Mouse (Mus musculus) lung, embryonic 15.5 days (tissue): Measurements from ENCODE around the gene Rapgef2. TPM values are rescaled to one million over a fixed set of nuclear protein-coding genes. Genes with fewer than 3 reads are reported as not detected.

Experiments
- ATAC-seq: fragments of 200-750 bp; cut with Nextera tagmentation; 2 replicates; pipeline ENCODE4 v1.8.0; 2017; ENCODE audit warnings: moderate number of reproducible peaks, borderline replicate concordance; ENCODE audit not compliant: low FRiP score, low TSS enrichment; ENCODE audit errors: extremely low read depth
- H3K27ac ChIP-seq: fragments of 300-500 bp; sonication (generic); 2 replicates; pipeline ENCODE4 v1.5.1; 2015; ENCODE audit warnings: moderate library complexity, mild to moderate bottlenecking, inconsistent platforms
- H3K27me3 ChIP-seq: fragments of 300-500 bp; sonication (generic); 2 replicates; pipeline ENCODE4 v1.6.1; 2015; ENCODE audit warnings: inconsistent platforms
- H3K36me3 ChIP-seq: fragments of 300-500 bp; sonication (generic); 2 replicates; pipeline ENCODE4 v1.6.1; 2015; ENCODE audit warnings: inconsistent platforms
- H3K4me1 ChIP-seq: fragments of 300-500 bp; sonication (generic); 2 replicates; pipeline ENCODE4 v1.6.1; 2015; ENCODE audit warnings: inconsistent platforms
- H3K4me2 ChIP-seq: fragments of 300-500 bp; sonication (generic); 2 replicates; pipeline ENCODE4 v1.6.1; 2015; ENCODE audit warnings: inconsistent platforms, mild to moderate bottlenecking, moderate library complexity
- H3K4me3 ChIP-seq: fragments of 300-500 bp; sonication (generic); 2 replicates; pipeline ENCODE4 v1.5.1; 2015; ENCODE audit warnings: mild to moderate bottlenecking, inconsistent platforms
- H3K9ac ChIP-seq: fragments of 300-500 bp; sonication (generic); 2 replicates; pipeline ENCODE4 v1.6.1; 2015; ENCODE audit warnings: inconsistent platforms
- H3K9me3 ChIP-seq: fragments of 300-500 bp; sonication (generic); 2 replicates; pipeline ENCODE4 v1.6.1; 2016; ENCODE audit warnings: inconsistent platforms
- WGBS: fragments of 180-500 bp; shearing (Covaris S2); methylation state at CpG from one replicate; pipeline ENCODE4 v1.1.7; 2015; 5-methylcytosine and 5-hydroxymethylcytosine counted together
- polyA plus RNA-seq: library from polyadenylated mRNA; unstranded; fragments of >200 nt; fragmentation: Nextera tagmentation; extraction: Ambion mirVana; gene quantifications from 2 replicates; pipeline ENCODE4 v1.2.1, GENCODE M21; 2015

The Rapgef2 gene
- polyA plus RNA-seq, 1 experiment from 2014 or later = 6.2 TPM

DNA sequence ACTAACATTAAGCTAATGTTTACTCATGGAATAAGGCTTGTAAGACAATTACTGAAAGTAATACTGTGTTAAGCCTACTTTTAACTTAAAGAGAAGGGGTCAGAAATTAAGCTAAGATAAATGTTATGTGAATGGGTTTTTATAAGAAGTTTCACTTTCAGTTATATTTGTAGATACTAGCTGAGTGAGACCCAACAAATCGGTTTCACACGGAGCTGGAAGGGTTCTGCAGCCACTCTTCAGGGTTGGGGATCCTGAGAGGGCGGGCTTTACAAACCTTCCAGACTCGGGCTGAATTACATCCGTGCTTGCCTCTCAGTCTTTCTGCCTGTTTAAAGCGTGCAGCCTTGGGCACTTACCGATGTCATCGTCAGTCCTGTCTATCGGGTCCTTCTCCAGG, 182.7 kb downstream of the Rapgef2 start:
- ATAC-seq = no peak
- 89% methylated on average over 9 of the region's 9 CpGs for WGBS
- no peak overlapping the region for H3K4me3 ChIP-seq
- 0 out of 2 replicates have a peak, but pooled peaks cover 3% of the 10 kb centered on the region for H3K4me1 ChIP-seq
- no peak overlapping the region for H3K9ac ChIP-seq
- H3K4me2 ChIP-seq = no peak overlapping the region
- H3K27me3 ChIP-seq = no peaks in the 10 kb centered on the region
- H3K36me3 ChIP-seq = peaks cover 9% of the 10 kb centered on the region
- H3K27ac ChIP-seq = no peak overlapping the region
- no peaks in the 10 kb centered on the region for H3K9me3 ChIP-seq

GRCm38 (mm10) chr3:79101737-79102136, 184.6 kb downstream of the Rapgef2 start:
- Histone ChIP-seq H3K27me3 (no peaks in the 10 kb centered on the region), H3K27ac (no peak overlapping the region), H3K36me3 (peaks cover 9% of the 10 kb centered on the region), H3K4me2 (no peak overlapping the region), H3K9me3 (no peaks in the 10 kb centered on the region), H3K4me1 (0 out of 2 replicates have a peak, but pooled peaks cover 3% of the 10 kb centered on the region), H3K4me3 (no peak overlapping the region), H3K9ac (no peak overlapping the region)
- WGBS = 60% methylated on average over 6 of the region's 6 CpGs
- ATAC-seq = no peak

DNA sequence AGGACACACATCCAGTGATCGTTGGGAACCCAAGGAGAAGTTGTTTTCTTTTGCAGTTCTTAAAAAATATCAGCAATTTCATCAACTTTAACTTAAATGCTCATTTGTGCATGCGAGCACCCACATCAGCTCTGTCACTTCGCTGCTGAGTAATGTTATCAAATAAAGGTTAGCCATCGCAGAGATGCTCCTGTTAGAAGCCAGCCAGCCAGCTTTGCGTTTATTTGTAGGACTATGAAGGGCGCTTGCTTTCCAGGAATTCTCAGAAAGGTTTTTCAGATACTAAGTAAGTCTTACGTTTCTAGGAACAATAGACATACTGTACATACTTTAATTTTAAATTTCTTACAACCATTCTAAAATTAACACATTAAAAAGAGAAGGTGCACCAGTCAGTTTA, 185.5 kb downstream of the Rapgef2 start:
- ATAC-seq = no peak
- 81% methylated on average over 7 of the region's 7 CpGs for WGBS
- no peaks in the 10 kb centered on the region for H3K27me3 ChIP-seq
- no peak overlapping the region for H3K9ac ChIP-seq
- H3K36me3 ChIP-seq = peaks cover 6% of the 10 kb centered on the region
- no peak overlapping the region for H3K4me2 ChIP-seq
- H3K4me3 ChIP-seq = no peak overlapping the region
- H3K9me3 ChIP-seq = no peaks in the 10 kb centered on the region
- H3K4me1 ChIP-seq = 0 out of 2 replicates have a peak, but pooled peaks cover 3% of the 10 kb centered on the region
- no peak overlapping the region for H3K27ac ChIP-seq

GRCm38 (mm10) chr3:79089091-79089490, 197.2 kb downstream of the Rapgef2 start:
- Histone ChIP-seq H3K4me2 (no peak overlapping the region), H3K27me3 (no peaks in the 10 kb centered on the region), H3K4me1 (no peaks in the 10 kb centered on the region), H3K27ac (no peak overlapping the region), H3K9me3 (no peaks in the 10 kb centered on the region), H3K9ac (no peak overlapping the region), H3K36me3 (peaks cover 50% of the 10 kb centered on the region), H3K4me3 (no peak overlapping the region)
- no peak for ATAC-seq
- WGBS = 78% methylated on average over 7 of the region's 7 CpGs

GRCm38 (mm10) chr3:79088461-79088860, 197.9 kb downstream of the Rapgef2 start:
- Histone ChIP-seq H3K9me3 (no peaks in the 10 kb centered on the region), H3K4me1 (no peaks in the 10 kb centered on the region), H3K4me3 (no peak overlapping the region), H3K27me3 (no peaks in the 10 kb centered on the region), H3K36me3 (peaks cover 52% of the 10 kb centered on the region), H3K27ac (no peak overlapping the region), H3K4me2 (no peak overlapping the region), H3K9ac (no peak overlapping the region)
- ATAC-seq = no peak
- WGBS = 83% methylated on average over 5 of the region's 5 CpGs

GRCm38 (mm10) chr3:79086282-79086681, 200.0 kb downstream of the Rapgef2 start:
- ATAC-seq = no peak
- WGBS = 68% methylated on average over 4 of the region's 4 CpGs

GRCm38 (mm10) chr3:79083881-79084280, 202.4 kb downstream of the Rapgef2 start:
- no peak for ATAC-seq
- Histone ChIP-seq H3K27ac (no peak overlapping the region), H3K27me3 (no peaks in the 10 kb centered on the region), H3K4me3 (no peak overlapping the region), H3K4me2 (no peak overlapping the region), H3K4me1 (no peaks in the 10 kb centered on the region), H3K36me3 (peaks cover 68% of the 10 kb centered on the region), H3K9me3 (no peaks in the 10 kb centered on the region), H3K9ac (no peak overlapping the region)
- 92% methylated on average over 3 of the region's 3 CpGs for WGBS

More at GRCm38 (mm10) chr3:79086282-79086681, 200.0 kb downstream of the Rapgef2 start:
- Histone ChIP-seq H3K9ac (no peak overlapping the region), H3K27me3 (no peaks in the 10 kb centered on the region), H3K27ac (no peak overlapping the region), H3K36me3 (peaks cover 56% of the 10 kb centered on the region), H3K9me3 (no peaks in the 10 kb centered on the region), H3K4me2 (no peak overlapping the region), H3K4me3 (no peak overlapping the region), H3K4me1 (no peaks in the 10 kb centered on the region)

DNA sequence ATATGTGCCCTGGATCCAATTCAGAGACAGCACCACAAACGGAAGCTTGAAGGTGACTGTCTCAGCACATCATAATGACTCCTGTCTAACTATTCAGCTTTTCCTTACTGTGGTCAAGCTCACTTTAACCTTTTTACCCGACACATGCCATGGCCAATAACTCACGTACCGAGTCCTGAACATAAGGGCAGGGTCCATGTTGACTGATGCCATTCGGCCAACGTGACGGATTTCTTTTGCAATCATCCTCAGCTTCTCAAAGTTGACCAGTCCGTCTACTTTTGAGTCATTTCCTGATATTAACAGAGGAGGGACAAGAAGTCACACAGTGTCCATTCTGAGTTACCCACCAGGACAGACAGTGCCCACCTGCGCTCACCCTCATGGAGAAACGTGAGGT, 203.3 kb downstream of the Rapgef2 start:
- H3K4me1 ChIP-seq = no peaks in the 10 kb centered on the region
- H3K4me2 ChIP-seq = no peak overlapping the region
- H3K36me3 ChIP-seq = peaks cover 69% of the 10 kb centered on the region
- H3K9me3 ChIP-seq = no peaks in the 10 kb centered on the region
- no peak for ATAC-seq
- H3K27ac ChIP-seq = no peak overlapping the region
- no peak overlapping the region for H3K9ac ChIP-seq
- 89% methylated on average over 10 of the region's 10 CpGs for WGBS
- no peaks in the 10 kb centered on the region for H3K27me3 ChIP-seq
- no peak overlapping the region for H3K4me3 ChIP-seq

- no peaks in the 10 kb centered on the region for H3K27me3 ChIP-seq
- no peak overlapping the region for H3K4me3 ChIP-seq
- no peak overlapping the region for H3K4me2 ChIP-seq
- H3K9me3 ChIP-seq = no peaks in the 10 kb centered on the region
- H3K36me3 ChIP-seq = peaks cover 47% of the 10 kb centered on the region
- ATAC-seq = no peak
- H3K9ac ChIP-seq = no peak overlapping the region
- H3K27ac ChIP-seq = no peak overlapping the region
- 86% methylated on average over 3 of the region's 3 CpGs for WGBS
- no peaks in the 10 kb centered on the region for H3K4me1 ChIP-seq
These were observed 207.2 kb downstream of the Rapgef2 start for GRCm38 (mm10) chr3:79079076-79079475.

DNA sequence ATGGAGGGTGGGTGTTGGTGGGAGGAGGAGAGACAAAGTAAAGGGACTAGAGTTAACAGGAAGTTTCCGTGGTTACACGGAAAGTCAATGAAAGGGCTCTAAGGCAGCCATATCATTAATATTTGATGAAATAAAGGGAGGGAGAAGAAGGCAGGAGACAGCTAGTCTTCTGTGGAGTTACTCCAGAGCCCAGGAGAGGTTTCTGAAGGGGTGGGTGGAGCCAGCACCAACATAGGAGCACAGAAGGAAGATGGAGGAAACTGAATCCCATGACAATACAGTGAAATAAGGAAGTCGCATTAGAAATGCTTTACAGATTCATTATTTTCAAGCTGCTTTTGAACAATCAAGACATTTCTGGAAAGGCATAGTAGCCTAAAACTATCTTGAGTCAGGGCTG, 211.3 kb downstream of the Rapgef2 start:
- ATAC-seq = no peak
- WGBS = 89% methylated on average over 3 of the region's 3 CpGs
- Histone ChIP-seq H3K36me3 (peaks cover 18% of the 10 kb centered on the region), H3K4me3 (no peak overlapping the region), H3K9me3 (no peaks in the 10 kb centered on the region), H3K9ac (no peak overlapping the region), H3K27me3 (no peaks in the 10 kb centered on the region), H3K4me1 (no peaks in the 10 kb centered on the region), H3K27ac (no peak overlapping the region), H3K4me2 (no peak overlapping the region)

DNA sequence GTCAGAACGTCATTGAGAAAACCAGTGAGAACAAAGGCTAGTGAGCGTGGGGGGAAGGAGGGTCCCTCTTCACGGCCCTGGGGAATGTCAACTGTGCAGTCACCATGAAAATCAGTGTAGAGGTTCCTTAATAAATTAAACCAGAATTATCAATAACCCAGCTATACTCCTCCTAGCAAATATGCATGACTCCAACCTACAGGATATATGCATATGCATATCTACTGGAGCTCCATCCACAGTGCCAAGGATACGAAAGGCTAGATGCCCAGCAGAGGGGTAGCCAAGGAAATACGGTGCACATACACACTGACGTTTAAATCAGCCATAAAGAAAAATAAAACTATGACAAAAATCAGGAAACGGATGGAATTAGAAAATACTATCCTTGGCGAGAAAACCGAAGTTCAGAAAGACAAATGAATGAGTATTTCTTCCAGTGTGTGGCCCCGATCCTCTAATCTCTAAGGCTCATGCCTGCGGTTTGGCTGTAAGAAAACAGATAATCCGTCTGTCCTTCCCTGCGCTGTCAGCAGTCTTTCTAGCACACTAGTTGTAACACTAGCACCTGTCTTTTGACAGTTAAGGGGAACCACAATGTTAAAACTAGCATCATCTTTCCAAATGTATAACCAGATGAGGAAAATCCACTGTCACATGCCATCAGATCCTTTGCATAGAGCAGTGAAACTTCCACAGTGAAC, 212.6 kb downstream of the Rapgef2 start:
- no peaks in the 10 kb centered on the region for H3K27me3 ChIP-seq
- no peak overlapping the region for H3K9ac ChIP-seq
- peaks cover 20% of the 10 kb centered on the region for H3K36me3 ChIP-seq
- H3K4me1 ChIP-seq = no peaks in the 10 kb centered on the region
- H3K9me3 ChIP-seq = no peaks in the 10 kb centered on the region
- H3K27ac ChIP-seq = no peak overlapping the region
- no peak overlapping the region for H3K4me3 ChIP-seq
- ATAC-seq = no peak
- WGBS = 84% methylated on average over 13 of the region's 13 CpGs
- no peak overlapping the region for H3K4me2 ChIP-seq

DNA sequence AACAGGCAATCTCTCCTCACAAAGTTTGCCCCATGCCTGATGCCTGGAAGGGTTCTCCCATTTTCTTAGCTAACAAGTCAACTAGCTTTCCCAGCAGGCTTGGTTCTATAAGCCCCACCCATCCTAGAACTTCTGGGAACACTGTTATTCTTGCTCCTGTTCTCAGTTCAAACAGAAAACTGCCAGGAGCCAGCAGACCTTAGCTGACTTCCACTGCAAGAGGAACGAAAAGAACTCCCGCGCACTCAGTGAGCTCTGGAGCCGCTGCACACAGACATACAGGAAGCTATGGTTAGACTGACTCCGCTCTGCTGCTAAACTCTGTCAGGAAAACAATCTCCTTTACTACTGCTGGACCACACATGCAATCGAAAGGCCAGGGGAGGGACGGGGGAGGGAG, 214.8 kb downstream of the Rapgef2 start:
- H3K4me2 ChIP-seq = no peak overlapping the region
- no peaks in the 10 kb centered on the region for H3K9me3 ChIP-seq
- 35% methylated on average over 7 of the region's 7 CpGs for WGBS
- H3K36me3 ChIP-seq = peaks cover 30% of the 10 kb centered on the region
- ATAC-seq = no peak
- no peak overlapping the region for H3K9ac ChIP-seq
- no peaks in the 10 kb centered on the region for H3K27me3 ChIP-seq
- H3K4me3 ChIP-seq = no peak overlapping the region
- H3K4me1 ChIP-seq = no peaks in the 10 kb centered on the region
- no peak overlapping the region for H3K27ac ChIP-seq
